Mouse (Mus musculus) embryonic facial prominence, embryonic 11.5 days (tissue): ENCODE measurements around the gene Tradd. TPM values are rescaled to one million over a fixed set of nuclear protein-coding genes. Genes with fewer than 3 reads are reported as not detected.

Source experiments
- ATAC-seq: fragments of 200-750 bp; cut with Nextera tagmentation; replicated peaks from 2 replicates; pipeline ENCODE4 v1.8.0; 2017; ENCODE audit warnings: low read depth; ENCODE audit not compliant: insufficient number of reproducible peaks, low FRiP score, low TSS enrichment
- DNase-seq: peaks from one replicate; pipeline ENCODE4 v3.0.0-alpha.2; 2015; ENCODE audit warnings: low spot score
- H3K27ac ChIP-seq: fragments of 300-500 bp; sonication (generic); replicated peaks from 2 replicates; pipeline ENCODE4 v1.5.1; 2014; ENCODE audit warnings: mild to moderate bottlenecking, low read depth, low read length, control low read depth
- H3K27me3 ChIP-seq: fragments of 300-500 bp; sonication (generic); 2 replicates; pipeline ENCODE4 v1.6.1; 2014; ENCODE audit warnings: mild to moderate bottlenecking, low read length, moderate library complexity, mixed read lengths; ENCODE audit not compliant: control insufficient read depth, insufficient read depth
- H3K36me3 ChIP-seq: fragments of 300-500 bp; sonication (generic); replicated peaks from 2 replicates; pipeline ENCODE4 v1.6.1; 2014; ENCODE audit warnings: low read depth, mild to moderate bottlenecking, low read length, moderate library complexity, mixed read lengths; ENCODE audit not compliant: control insufficient read depth, insufficient read depth
- H3K4me1 ChIP-seq: fragments of 300-500 bp; sonication (generic); 2 replicates; pipeline ENCODE4 v1.6.1; 2014; ENCODE audit warnings: low read length, mixed read lengths; ENCODE audit not compliant: control insufficient read depth, insufficient read depth
- H3K4me2 ChIP-seq: fragments of 300-500 bp; sonication (generic); 2 replicates; pipeline ENCODE4 v1.6.1; 2014; ENCODE audit warnings: low read depth, mild to moderate bottlenecking, control low read depth, low read length, moderate library complexity
- H3K4me3 ChIP-seq: fragments of 300-500 bp; sonication (generic); 2 replicates; pipeline ENCODE4 v1.5.1; 2014; ENCODE audit warnings: low read depth, low read length, control low read depth
- H3K9ac ChIP-seq: fragments of 300-500 bp; sonication (generic); replicated peaks from 2 replicates; pipeline ENCODE4 v1.6.1; 2014; ENCODE audit warnings: mild to moderate bottlenecking, control low read depth, low read length
- H3K9me3 ChIP-seq: fragments of 300-500 bp; sonication (generic); replicated peaks from 2 replicates; pipeline ENCODE4 v1.6.1; 2016; ENCODE audit warnings: mild to moderate bottlenecking, low read length, inconsistent platforms, mixed read lengths; ENCODE audit not compliant: control insufficient read depth
- WGBS: fragments of 180-500 bp; shearing (Covaris S2); extraction: QIAGEN DNeasy Blood & Tissue Kit; methylation state at CpG from one replicate; pipeline ENCODE4 v1.1.7; 2014; 5-methylcytosine and 5-hydroxymethylcytosine counted together
- polyA plus RNA-seq: library from polyadenylated mRNA; unstranded; fragments of >200 nt; fragmentation: Nextera tagmentation; extraction: Ambion mirVana; gene quantifications from 2 replicates; pipeline ENCODE4 v1.2.1, GENCODE M21; 2014

Gene Tradd
- polyA plus RNA-seq, 1 experiment from 2014 or later = 14.0 TPM

GRCm38 (mm10) chr8:105263244-105263912, 1.0 kb downstream of the Tradd start:
- no peak overlapping the region for H3K4me2 ChIP-seq
- WGBS = 40% methylated on average over 16 of the region's 16 CpGs
- H3K4me1 ChIP-seq = peaks cover 4% of the 10 kb centered on the region
- no peak overlapping the region for H3K27ac ChIP-seq
- ATAC-seq = no peak
- H3K9me3 ChIP-seq = no peaks in the 10 kb centered on the region
- H3K4me3 ChIP-seq = no peak overlapping the region
- H3K36me3 ChIP-seq = no peaks in the 10 kb centered on the region
- H3K9ac ChIP-seq = no peak overlapping the region
- H3K27me3 ChIP-seq = peaks cover 66% of the 10 kb centered on the region
- no peak for DNase-seq

GRCm38 (mm10) chr8:105261326-105261980, 3.0 kb downstream of the Tradd start:
- Histone ChIP-seq H3K4me2 (no peak overlapping the region), H3K27ac (no peak overlapping the region), H3K9ac (no peak overlapping the region), H3K4me3 (no peak overlapping the region), H3K4me1 (peaks cover 2% of the 10 kb centered on the region), H3K36me3 (no peaks in the 10 kb centered on the region), H3K9me3 (no peaks in the 10 kb centered on the region), H3K27me3 (peaks cover 53% of the 10 kb centered on the region)
- WGBS = 86% methylated on average over 12 of the region's 12 CpGs
- DNase-seq = no peak
- no peak for ATAC-seq

- Histone ChIP-seq H3K4me1 (peaks cover 2% of the 10 kb centered on the region), H3K36me3 (no peaks in the 10 kb centered on the region), H3K4me2 (no peak overlapping the region), H3K4me3 (no peak overlapping the region), H3K9ac (no peak overlapping the region), H3K27ac (no peak overlapping the region), H3K9me3 (no peaks in the 10 kb centered on the region), H3K27me3 (peaks cover 49% of the 10 kb centered on the region)
- no peak for DNase-seq
- no peak for ATAC-seq
- 54% methylated on average over 7 of the region's 7 CpGs for WGBS
Measured at GRCm38 (mm10) chr8:105260371-105261099, 3.9 kb downstream of the Tradd start.

GRCm38 (mm10) chr8:105259721-105260320, 4.6 kb downstream of the Tradd start:
- H3K27me3 ChIP-seq = peaks cover 45% of the 10 kb centered on the region
- WGBS = 2% methylated on average over 30 of the region's 30 CpGs
- ATAC-seq = peak; percentile 11

GRCm38 (mm10) chr8:105258911-105259720, 5.3 kb downstream of the Tradd start:
- WGBS = 2% methylated on average over 55 of the region's 55 CpGs
- peak; percentile 54 for DNase-seq
- Histone ChIP-seq H3K27me3 (peaks cover 45% of the 10 kb centered on the region), H3K4me1 (peaks cover 7% of the 10 kb centered on the region), H3K36me3 (no peaks in the 10 kb centered on the region), H3K27ac (no peak overlapping the region), H3K4me3 (peak overlapping the region; percentile 31), H3K9me3 (no peaks in the 10 kb centered on the region), H3K9ac (0 out of 2 replicates have a peak overlapping the region, but pooled peaks have one; percentile 7), H3K4me2 (peak overlapping the region; percentile 75)
- ATAC-seq = peak; percentile 46

More at GRCm38 (mm10) chr8:105259721-105260320, 4.6 kb downstream of the Tradd start:
- Histone ChIP-seq H3K4me2 (peak overlapping the region; percentile 75), H3K36me3 (no peaks in the 10 kb centered on the region), H3K9ac (no peak overlapping the region), H3K9me3 (no peaks in the 10 kb centered on the region), H3K27ac (no peak overlapping the region), H3K4me3 (peak overlapping the region; percentile 31), H3K4me1 (peaks cover 4% of the 10 kb centered on the region)
- DNase-seq = peak; percentile 88

GRCm38 (mm10) chr8:105257318-105258114, 6.9 kb downstream of the Tradd start:
- ATAC-seq (no peak), DNase-seq (no peak)
- Histone ChIP-seq H3K4me1 (peaks cover 7% of the 10 kb centered on the region), H3K9ac (no peak overlapping the region), H3K9me3 (no peaks in the 10 kb centered on the region), H3K27ac (no peak overlapping the region), H3K36me3 (no peaks in the 10 kb centered on the region), H3K4me2 (no peak overlapping the region), H3K27me3 (peaks cover 34% of the 10 kb centered on the region), H3K4me3 (no peak overlapping the region)
- WGBS = 61% methylated on average over 7 of the region's 7 CpGs

- peaks cover 24% of the 10 kb centered on the region for H3K27me3 ChIP-seq
Measured at GRCm38 (mm10) chr8:105254966-105255350, 9.5 kb downstream of the Tradd start, which contains the start of gene B3gnt9. B3gnt9 (minus strand) TSS chr8:105255153.

More at GRCm38 (mm10) chr8:105254966-105255350, 9.5 kb downstream of the Tradd start, which contains the start of gene B3gnt9:
- H3K4me1 ChIP-seq = peaks cover 7% of the 10 kb centered on the region
- ATAC-seq (peak; percentile 31), DNase-seq (peak; percentile 67)
- peak within 1 kb of the TSS; percentile 99 for H3K4me2 ChIP-seq
- peak within 1 kb of the TSS; percentile 63 for H3K4me3 ChIP-seq
- peaks cover 2% of the 10 kb centered on the region; the same call in 1 of the 2 replicates for H3K36me3 ChIP-seq
- H3K9ac ChIP-seq = peak within 1 kb of the TSS; percentile 71
- H3K27ac ChIP-seq = no peak within 1 kb of the TSS
- no peaks in the 10 kb centered on the region for H3K9me3 ChIP-seq
- 0% methylated on average over 14 of the region's 14 CpGs for WGBS
